Mouse (Mus musculus) kidney, postnatal 10 days (tissue): ENCODE measurements around the gene 2310057N15Rik.
"Not testable (repeated sequence)": the region's sequence is repeated elsewhere in the genome, so short reads cannot be mapped to it uniquely, and the experiment has no call there.

Experiments
- DNase-seq: peaks from one replicate; pipeline ENCODE4 v3.0.0; 2021; ENCODE audit warnings: mixed read lengths

2310057N15Rik gene

GRCm38 (mm10) chr16:88774106-88774505 lies at the start of gene 2310057N15Rik:
Gene 2310057N15Rik (minus strand): TSS chr16:88774206.
- DNase-seq, result no peak

GRCm38 (mm10) chr16:88823736-88824135 lies 49.7 kb upstream of the 2310057N15Rik start:
- DNase-seq, result peak; percentile 11

- no peak for DNase-seq
These were observed 46.1 kb upstream of the 2310057N15Rik start, which contains the start of gene Krtap15 for GRCm38 (mm10) chr16:88820066-88820465. Gene Krtap15 (plus strand): TSS chr16:88820215.

- DNase-seq, result no peak
These were observed 37.8 kb upstream of the 2310057N15Rik start, which contains the start of gene Gm20741 for GRCm38 (mm10) chr16:88811827-88812226. Gene Gm20741 (minus strand): TSS chr16:88812220.

GRCm38 (mm10) chr16:88786786-88787185 lies 12.8 kb upstream of the 2310057N15Rik start:
- no peak for DNase-seq

GRCm38 (mm10) chr16:88777596-88777995 lies 3.6 kb upstream of the 2310057N15Rik start, which contains the start of gene Gm5965:
Gene Gm5965 (plus strand): TSS chr16:88777896.
- no peak for DNase-seq

GRCm38 (mm10) chr16:88758547-88758946 lies 15.5 kb downstream of the 2310057N15Rik start, which contains the start of gene 2310034C09Rik:
Gene 2310034C09Rik (plus strand): TSS chr16:88758847.
- DNase-seq, result not testable (repeated sequence)

GRCm38 (mm10) chr16:88751535-88751934 lies 22.5 kb downstream of the 2310057N15Rik start, which contains the start of gene Krtap13:
Gene Krtap13 (minus strand): TSS chr16:88751635.
- DNase-seq, result not testable (repeated sequence)

- no peak for DNase-seq
These were observed 26.1 kb downstream of the 2310057N15Rik start for GRCm38 (mm10) chr16:88747943-88748342.

GRCm38 (mm10) chr16:88744750-88745340 lies 29.2 kb downstream of the 2310057N15Rik start:
- no peak for DNase-seq

- no peak for DNase-seq
These were observed 38.6 kb downstream of the 2310057N15Rik start for GRCm38 (mm10) chr16:88735391-88735790.

GRCm38 (mm10) chr16:88728812-88729275 lies 45.2 kb downstream of the 2310057N15Rik start, which contains the start of gene Krtap13-1:
Gene Krtap13-1 (plus strand): TSS chr16:88728862.
- no peak for DNase-seq
